Mouse (Mus musculus): ENCODE measurements at regions not wholly inside any gene's neighbourhood (a gene's known extent, or its start where the extent isn't known, plus 50 kb on each side); places are given as distances from the start of the nearest gene placed in this dataset.

DNA sequence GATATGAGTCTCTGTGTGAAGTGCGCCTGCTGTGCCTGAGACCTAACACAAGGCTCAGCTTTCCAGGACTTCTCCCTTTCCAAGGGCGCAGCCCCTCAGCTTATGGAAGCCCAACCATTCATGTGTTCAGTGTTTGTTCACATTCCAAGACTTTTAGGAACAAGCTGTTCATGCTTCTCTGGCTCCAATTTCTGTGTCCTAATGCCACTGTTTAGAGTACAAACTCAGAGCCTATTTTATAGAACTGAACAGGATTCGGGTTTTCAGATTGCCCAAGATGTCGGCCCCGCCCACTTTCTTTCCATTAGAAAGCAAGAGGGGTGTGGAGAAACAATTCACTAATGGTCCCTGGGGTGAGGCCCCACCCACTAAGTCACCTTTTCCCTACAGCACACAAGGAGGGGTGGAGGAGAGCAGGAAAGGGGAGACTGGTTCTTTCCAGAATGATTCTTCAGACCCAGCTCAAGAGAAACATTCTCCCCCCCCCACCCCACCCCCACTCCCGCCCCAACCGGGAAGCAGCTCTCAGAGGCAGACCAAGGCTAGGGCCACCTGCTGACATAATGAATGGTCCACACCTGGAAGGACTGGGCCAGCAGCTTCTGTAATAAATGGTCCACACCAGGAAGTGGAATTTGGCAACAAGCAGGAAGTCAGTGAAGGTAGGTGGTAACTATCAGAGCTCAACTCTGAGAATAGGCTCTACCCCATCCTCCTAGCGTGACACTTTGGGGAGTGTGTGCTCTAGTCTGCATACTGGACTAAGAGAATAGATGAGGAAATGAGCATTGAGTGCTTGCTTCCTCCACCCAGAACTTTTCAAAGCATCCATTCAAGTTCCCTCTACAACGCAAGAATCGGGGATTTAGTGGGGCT lies 120.2 kb upstream of the Zfp648 start:
- TF ChIP-seq POLR2A (IDR thresholded peaks at IDR 0.05; ENCODE audit: low read depth, low read length): no peak
- no peak for TF ChIP-seq CTCF (conservative IDR thresholded peaks at IDR 0.05; ENCODE audit: insufficient read depth, insufficient read length, low read depth, low read length)
